Mouse (Mus musculus): ENCODE measurements around the gene Olfr328. TPM values are rescaled to one million over a fixed set of nuclear protein-coding genes. Genes with fewer than 3 reads are reported as not detected.
A peak's percentile ranks its signal among the peaks of the same experiment; 100 is the strongest.
"Not testable (repeated sequence)": the region's sequence is repeated elsewhere in the genome, so short reads cannot be mapped to it uniquely, and the experiment has no call there.

Olfr328 gene
- polyA plus RNA-seq, 1 experiment from 2014 or later: 0.07 TPM

DNA sequence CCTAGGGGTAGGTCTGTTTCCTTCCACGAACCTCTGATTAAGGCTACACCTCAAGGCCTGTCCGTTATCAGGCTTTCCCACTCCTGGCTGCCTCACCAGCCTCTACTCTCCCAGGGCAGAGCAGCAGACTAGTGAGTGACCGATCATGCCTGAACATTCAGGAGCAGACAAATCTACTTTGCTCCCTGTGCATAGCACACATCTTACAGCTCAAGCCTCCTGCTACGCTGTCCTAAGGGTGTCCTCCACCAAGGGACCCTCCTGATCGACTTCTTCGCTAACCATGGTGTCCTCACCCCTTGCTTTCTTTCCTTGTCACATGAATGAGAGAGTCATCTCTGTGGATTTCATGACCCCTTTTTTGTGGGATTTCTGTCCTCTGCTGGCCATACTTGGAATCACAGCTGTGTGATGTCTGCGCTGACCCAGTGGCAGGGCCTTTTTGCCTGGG is 32.5 kb upstream of the Olfr328 start:
- Histone ChIP-seq H3K27me3 (ENCODE audit: control insufficient read depth, insufficient read depth, low read length) (no peaks in the 10 kb centered on the region), H3K9me3 (replicated peaks; ENCODE audit: control insufficient read depth, low read length) (no peaks in the 10 kb centered on the region), H3K9ac (replicated peaks; ENCODE audit: low read length) (no peak overlapping the region), H3K27ac (replicated peaks; ENCODE audit: low read depth, low read length) (no peak overlapping the region), H3K4me2 (ENCODE audit: low read depth, low read length) (no peak overlapping the region), H3K4me3 (ENCODE audit: low read depth, low read length) (no peak overlapping the region), H3K4me1 (ENCODE audit: control insufficient read depth, insufficient read depth, low read length) (no peaks in the 10 kb centered on the region), H3K36me3 (replicated peaks; ENCODE audit: control insufficient read depth, insufficient read depth, low read depth, low read length) (no peaks in the 10 kb centered on the region)
- DNase-seq (ENCODE audit: low spot score) (peak; percentile 54), ATAC-seq (replicated peaks; ENCODE audit: insufficient number of reproducible peaks, low FRiP score, low TSS enrichment, low read depth) (no peak)
- WGBS: 72% methylated on average over 7 of the region's 7 CpGs

DNA sequence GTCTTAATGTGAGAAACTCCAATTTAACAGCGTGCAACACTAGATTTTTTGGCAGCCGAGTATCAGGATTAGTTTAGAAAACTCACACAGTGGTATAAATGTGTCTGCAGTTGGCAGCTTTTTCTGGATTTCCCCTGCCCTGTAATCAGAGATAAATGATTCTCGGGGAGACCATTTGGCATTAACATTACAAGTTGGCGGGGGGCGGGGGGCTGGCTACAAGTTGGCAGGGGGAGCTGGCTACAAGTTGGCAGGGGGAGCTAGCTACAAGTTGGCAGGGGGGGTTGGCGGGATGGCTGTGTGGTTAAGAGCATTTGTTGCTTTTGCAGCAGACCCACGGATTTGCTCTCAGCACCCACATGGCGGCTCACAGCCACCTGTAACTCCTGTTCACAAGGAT is 23.2 kb upstream of the Olfr328 start:
- Histone ChIP-seq H3K27ac (replicated peaks; ENCODE audit: low read depth, low read length) (no peak overlapping the region), H3K4me1 (ENCODE audit: control insufficient read depth, insufficient read depth, low read length) (no peaks in the 10 kb centered on the region), H3K27me3 (ENCODE audit: control insufficient read depth, insufficient read depth, low read length) (no peaks in the 10 kb centered on the region), H3K9me3 (replicated peaks; ENCODE audit: control insufficient read depth, low read length) (no peaks in the 10 kb centered on the region), H3K4me3 (ENCODE audit: low read depth, low read length) (no peak overlapping the region), H3K9ac (replicated peaks; ENCODE audit: low read length) (no peak overlapping the region), H3K4me2 (ENCODE audit: low read depth, low read length) (no peak overlapping the region), H3K36me3 (replicated peaks; ENCODE audit: control insufficient read depth, insufficient read depth, low read depth, low read length) (no peaks in the 10 kb centered on the region)
- DNase-seq (ENCODE audit: low spot score) (no peak), ATAC-seq (replicated peaks; ENCODE audit: insufficient number of reproducible peaks, low FRiP score, low TSS enrichment, low read depth) (no peak)
- WGBS: 82% methylated on average over 8 of the region's 8 CpGs

DNA sequence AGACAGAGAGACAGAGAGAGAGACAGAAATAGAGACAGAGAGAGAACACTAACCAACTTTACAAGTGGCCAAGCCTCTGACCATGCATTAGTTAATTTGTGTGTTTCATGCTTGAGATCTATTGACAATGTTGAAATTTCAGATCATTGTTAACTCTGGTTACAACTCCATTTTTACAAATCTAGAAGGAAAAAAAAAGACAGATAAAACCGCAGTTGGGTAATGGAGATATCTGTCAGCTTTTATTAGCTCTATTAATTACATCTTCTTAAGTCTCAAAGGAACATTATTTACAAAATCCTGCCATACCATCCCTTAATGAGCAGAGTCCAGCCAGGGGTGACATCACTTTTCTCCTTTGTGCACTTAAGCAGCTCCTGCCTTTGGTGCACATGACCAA is 22.0 kb upstream of the Olfr328 start, which contains the start of gene Olfr325:
Olfr325 (plus strand) TSS at position 301 of the 400 bp plus-strand sequence.
- ATAC-seq (replicated peaks; ENCODE audit: insufficient number of reproducible peaks, low FRiP score, low TSS enrichment, low read depth) (no peak), DNase-seq (ENCODE audit: low spot score) (no peak)
- H3K9ac ChIP-seq (replicated peaks; ENCODE audit: low read length): no peak within 1 kb of the TSS
- 83% methylated on average over 1 of the region's 1 CpGs for WGBS
- H3K27me3 ChIP-seq (ENCODE audit: control insufficient read depth, insufficient read depth, low read length): no peaks in the 10 kb centered on the region
- no peak within 1 kb of the TSS for H3K4me3 ChIP-seq (ENCODE audit: low read depth, low read length)
- H3K27ac ChIP-seq (replicated peaks; ENCODE audit: low read depth, low read length): no peak within 1 kb of the TSS
- no peaks in the 10 kb centered on the region for H3K4me1 ChIP-seq (ENCODE audit: control insufficient read depth, insufficient read depth, low read length)
- no peak within 1 kb of the TSS for H3K4me2 ChIP-seq (ENCODE audit: low read depth, low read length)
- no peaks in the 10 kb centered on the region for H3K9me3 ChIP-seq (replicated peaks; ENCODE audit: control insufficient read depth, low read length)
- no peaks in the 10 kb centered on the region for H3K36me3 ChIP-seq (replicated peaks; ENCODE audit: control insufficient read depth, insufficient read depth, low read depth, low read length)

DNA sequence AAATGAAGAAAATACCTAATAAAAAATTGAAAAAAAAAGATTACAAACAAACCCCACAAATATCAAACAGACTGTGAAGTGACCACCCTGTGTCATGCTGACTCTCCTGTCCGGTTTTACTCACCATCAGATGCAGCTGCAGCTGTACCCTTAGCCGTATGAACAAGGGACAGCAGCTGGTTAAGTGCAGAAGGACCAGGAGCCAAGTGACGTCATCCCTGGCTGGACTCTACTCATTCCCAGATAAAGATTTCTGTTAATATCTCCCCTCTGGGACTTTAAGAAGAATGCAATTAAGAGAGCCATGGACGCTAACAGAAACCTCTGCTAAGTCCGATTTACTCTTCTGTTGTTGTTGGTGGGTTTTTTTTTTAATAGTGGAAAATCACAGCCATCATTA is 15.0 kb upstream of the Olfr328 start, which contains the start of gene Olfr224:
Olfr224 (minus strand) TSS at position 149 of the 400 bp plus-strand sequence.
- DNase-seq (ENCODE audit: low spot score): no peak
- WGBS: 82% methylated on average over 5 of the region's 5 CpGs
- Histone ChIP-seq H3K27ac (replicated peaks; ENCODE audit: low read depth, low read length) (no peak within 1 kb of the TSS), H3K4me1 (ENCODE audit: control insufficient read depth, insufficient read depth, low read length) (no peaks in the 10 kb centered on the region), H3K9ac (replicated peaks; ENCODE audit: low read length) (no peak within 1 kb of the TSS), H3K27me3 (ENCODE audit: control insufficient read depth, insufficient read depth, low read length) (no peaks in the 10 kb centered on the region), H3K4me2 (ENCODE audit: low read depth, low read length) (no peak within 1 kb of the TSS), H3K36me3 (replicated peaks; ENCODE audit: control insufficient read depth, insufficient read depth, low read depth, low read length) (no peaks in the 10 kb centered on the region), H3K4me3 (ENCODE audit: low read depth, low read length) (no peak within 1 kb of the TSS), H3K9me3 (replicated peaks; ENCODE audit: control insufficient read depth, low read length) (no peaks in the 10 kb centered on the region)
- no peak for ATAC-seq (replicated peaks; ENCODE audit: insufficient number of reproducible peaks, low FRiP score, low TSS enrichment, low read depth)

DNA sequence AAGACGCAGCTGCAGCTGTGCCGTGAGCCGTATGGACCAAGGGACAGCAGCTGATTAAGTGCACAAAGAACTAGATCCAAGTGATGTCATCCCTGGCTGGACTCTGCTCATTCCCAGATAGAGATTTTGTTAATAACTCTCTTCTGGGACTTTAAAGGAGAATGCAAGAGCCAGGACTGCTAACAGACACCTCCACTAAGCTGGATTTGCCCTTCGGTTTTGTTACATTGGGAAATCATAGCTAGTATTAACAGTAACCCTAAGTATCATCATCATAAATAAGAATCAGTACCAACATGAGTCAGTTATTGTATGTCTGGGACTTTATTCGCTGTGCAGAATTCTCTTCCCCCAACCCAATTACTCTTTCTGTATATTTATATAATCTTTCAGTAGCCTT is 9.1 kb downstream of the Olfr328 start, which contains the start of gene Olfr329-ps:
Olfr329-ps (minus strand) TSS at position 101 of the 400 bp plus-strand sequence.
- DNase-seq (ENCODE audit: low spot score) (no peak), ATAC-seq (replicated peaks; ENCODE audit: insufficient number of reproducible peaks, low FRiP score, low TSS enrichment, low read depth) (no peak)
- Histone ChIP-seq H3K36me3 (replicated peaks; ENCODE audit: control insufficient read depth, insufficient read depth, low read depth, low read length) (no peaks in the 10 kb centered on the region), H3K9me3 (replicated peaks; ENCODE audit: control insufficient read depth, low read length) (no peaks in the 10 kb centered on the region), H3K4me1 (ENCODE audit: control insufficient read depth, insufficient read depth, low read length) (no peaks in the 10 kb centered on the region), H3K4me2 (ENCODE audit: low read depth, low read length) (no peak within 1 kb of the TSS), H3K27ac (replicated peaks; ENCODE audit: low read depth, low read length) (no peak within 1 kb of the TSS), H3K4me3 (ENCODE audit: low read depth, low read length) (no peak within 1 kb of the TSS), H3K27me3 (ENCODE audit: control insufficient read depth, insufficient read depth, low read length) (no peaks in the 10 kb centered on the region), H3K9ac (replicated peaks; ENCODE audit: low read length) (no peak within 1 kb of the TSS)
- 83% methylated on average over 5 of the region's 5 CpGs for WGBS

DNA sequence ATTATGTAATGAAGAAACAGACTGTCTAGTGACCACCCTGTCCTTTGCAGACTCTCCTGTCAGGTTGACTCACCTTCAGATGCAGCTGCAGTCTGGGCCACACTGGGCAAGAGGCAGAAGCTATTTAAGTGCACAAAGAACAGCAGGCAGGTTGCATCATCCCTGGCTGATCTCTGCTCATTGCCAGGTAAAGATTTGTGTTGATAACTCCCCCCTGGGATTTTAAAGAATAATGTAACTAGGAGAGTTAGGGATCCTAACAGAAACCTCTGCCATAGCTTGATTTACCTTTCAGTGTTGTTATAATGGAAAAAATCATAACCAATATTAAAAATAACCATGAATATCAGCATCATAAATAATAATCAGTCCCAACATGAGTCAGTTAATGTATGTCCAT is 20.7 kb downstream of the Olfr328 start, which contains the start of gene Olfr330:
Olfr330 (minus strand) TSS at position 101 of the 400 bp plus-strand sequence.
- not testable (repeated sequence) for H3K9ac ChIP-seq (replicated peaks; ENCODE audit: low read length); H3K4me2 ChIP-seq (ENCODE audit: low read depth, low read length); H3K9me3 ChIP-seq (replicated peaks; ENCODE audit: control insufficient read depth, low read length); DNase-seq (ENCODE audit: low spot score); H3K36me3 ChIP-seq (replicated peaks; ENCODE audit: control insufficient read depth, insufficient read depth, low read depth, low read length); H3K4me1 ChIP-seq (ENCODE audit: control insufficient read depth, insufficient read depth, low read length); H3K27ac ChIP-seq (replicated peaks; ENCODE audit: low read depth, low read length); ATAC-seq (replicated peaks; ENCODE audit: insufficient number of reproducible peaks, low FRiP score, low TSS enrichment, low read depth); H3K4me3 ChIP-seq (ENCODE audit: low read depth, low read length); H3K27me3 ChIP-seq (ENCODE audit: control insufficient read depth, insufficient read depth, low read length)

DNA sequence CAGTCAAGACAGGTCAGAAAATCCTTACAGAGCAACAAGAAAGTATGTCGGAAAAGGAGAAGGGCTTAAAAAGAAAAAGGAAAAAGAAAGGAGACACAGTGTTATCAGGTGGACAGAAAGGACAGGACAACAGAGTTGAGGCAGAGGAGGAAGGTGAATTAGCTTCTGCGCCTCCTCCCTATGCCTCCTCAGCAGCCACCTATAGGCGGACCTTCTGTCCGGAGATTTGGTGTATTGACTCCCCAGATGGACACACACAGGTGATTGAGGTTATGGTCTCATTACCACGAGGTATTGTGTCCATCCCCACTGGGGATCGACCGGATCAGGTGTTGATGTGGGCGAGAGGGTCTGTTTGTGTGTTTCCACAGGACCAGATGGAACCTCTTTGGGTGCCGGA is 35.7 kb downstream of the Olfr328 start:
- H3K4me1 ChIP-seq (ENCODE audit: control insufficient read depth, insufficient read depth, low read length); H3K36me3 ChIP-seq (replicated peaks; ENCODE audit: control insufficient read depth, insufficient read depth, low read depth, low read length); H3K9ac ChIP-seq (replicated peaks; ENCODE audit: low read length); H3K4me3 ChIP-seq (ENCODE audit: low read depth, low read length); H3K27me3 ChIP-seq (ENCODE audit: control insufficient read depth, insufficient read depth, low read length); ATAC-seq (replicated peaks; ENCODE audit: insufficient number of reproducible peaks, low FRiP score, low TSS enrichment, low read depth); H3K9me3 ChIP-seq (replicated peaks; ENCODE audit: control insufficient read depth, low read length); H3K4me2 ChIP-seq (ENCODE audit: low read depth, low read length); DNase-seq (ENCODE audit: low spot score); H3K27ac ChIP-seq (replicated peaks; ENCODE audit: low read depth, low read length): not testable (repeated sequence)
- 91% methylated on average over 7 of the region's 9 CpGs for WGBS

DNA sequence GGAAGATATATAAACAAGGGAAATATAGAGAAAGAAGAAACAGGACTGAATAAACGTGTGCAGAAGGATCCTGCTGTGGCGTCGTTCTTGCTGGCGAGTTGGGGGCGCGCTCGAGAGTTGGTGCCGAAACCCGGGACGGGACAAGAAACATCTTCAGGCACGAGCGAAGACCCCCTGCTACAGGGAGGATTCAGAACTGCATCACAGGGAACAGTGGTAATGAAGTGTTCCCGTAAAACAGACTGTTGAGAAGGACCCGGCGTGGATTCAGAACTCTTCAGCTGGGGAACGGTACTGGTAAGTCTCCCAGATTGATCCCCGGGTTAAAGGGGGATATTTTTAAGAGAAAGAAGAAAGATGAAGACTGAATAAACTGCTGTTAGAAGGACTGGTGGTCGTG is 36.5 kb downstream of the Olfr328 start:
- H3K9me3 ChIP-seq (replicated peaks; ENCODE audit: control insufficient read depth, low read length); ATAC-seq (replicated peaks; ENCODE audit: insufficient number of reproducible peaks, low FRiP score, low TSS enrichment, low read depth); H3K4me3 ChIP-seq (ENCODE audit: low read depth, low read length); H3K27me3 ChIP-seq (ENCODE audit: control insufficient read depth, insufficient read depth, low read length); H3K4me2 ChIP-seq (ENCODE audit: low read depth, low read length); H3K4me1 ChIP-seq (ENCODE audit: control insufficient read depth, insufficient read depth, low read length); H3K36me3 ChIP-seq (replicated peaks; ENCODE audit: control insufficient read depth, insufficient read depth, low read depth, low read length); H3K27ac ChIP-seq (replicated peaks; ENCODE audit: low read depth, low read length); H3K9ac ChIP-seq (replicated peaks; ENCODE audit: low read length); DNase-seq (ENCODE audit: low spot score): not testable (repeated sequence)
- 93% methylated on average over 17 of the region's 18 CpGs for WGBS

Measured in embryonic facial prominence, embryonic 11.5 days (tissue).